Mouse (Mus musculus) ES-CJ7 (cell line): ENCODE data around the gene Zfp777.
A peak's percentile ranks its signal among the peaks of the same experiment; 100 is the strongest.

Source experiments
- DNase-seq: peaks from one replicate; pipeline ENCODE4 v3.0.0; 2011; ENCODE audit warnings: low read depth, low spot score

Zfp777 gene

GRCm38 (mm10) chr6:48025905-48026660 is 22.6 kb downstream of the Zfp777 start:
- DNase-seq = peak; percentile 63

- no peak for DNase-seq
Measured at GRCm38 (mm10) chr6:48024994-48025345, 23.7 kb downstream of the Zfp777 start.

GRCm38 (mm10) chr6:48024330-48024993 is 24.2 kb downstream of the Zfp777 start:
- DNase-seq = peak; percentile 91

GRCm38 (mm10) chr6:48022672-48023071 is 26.0 kb downstream of the Zfp777 start:
- no peak for DNase-seq

- no peak for DNase-seq
Measured at GRCm38 (mm10) chr6:48021678-48022077, 27.0 kb downstream of the Zfp777 start.

GRCm38 (mm10) chr6:48020006-48020405 is 28.7 kb downstream of the Zfp777 start:
- DNase-seq = no peak

- no peak for DNase-seq
Measured at GRCm38 (mm10) chr6:48016841-48017240, 31.9 kb downstream of the Zfp777 start.

GRCm38 (mm10) chr6:48016090-48016521 is 32.6 kb downstream of the Zfp777 start:
- peak; percentile 87 for DNase-seq

GRCm38 (mm10) chr6:48010727-48011126 is 38.0 kb downstream of the Zfp777 start:
- no peak for DNase-seq

GRCm38 (mm10) chr6:47995661-47996060 is 53.0 kb downstream of the Zfp777 start:
- no peak for DNase-seq

- DNase-seq = peak; percentile 77
Measured at GRCm38 (mm10) chr6:47983936-47984335, 64.8 kb downstream of the Zfp777 start.

- peak; percentile 95 for DNase-seq
Measured at GRCm38 (mm10) chr6:47978897-47979368, 69.8 kb downstream of the Zfp777 start.

- DNase-seq = peak; percentile 25
Measured at GRCm38 (mm10) chr6:47974599-47974998, 74.1 kb downstream of the Zfp777 start.
